Mouse (Mus musculus): Measurements from ENCODE around the gene Snapc2. TPM values are rescaled to one million over a fixed set of nuclear protein-coding genes. Genes with fewer than 3 reads are reported as not detected.

The Snapc2 gene
- total RNA-seq (2017), result 4.6 to 7.5 TPM (median 6.2 TPM) in 3 replicates

- ATAC-seq (replicated peaks; ENCODE audit: insufficient number of reproducible peaks, low FRiP score, low TSS enrichment, poor library complexity, severe bottlenecking), result peak; percentile 79
Measured at GRCm38 (mm10) chr8:4252934-4253841, at the start of gene Snapc2. Snapc2 (plus strand) TSS chr8:4253080.

DNA sequence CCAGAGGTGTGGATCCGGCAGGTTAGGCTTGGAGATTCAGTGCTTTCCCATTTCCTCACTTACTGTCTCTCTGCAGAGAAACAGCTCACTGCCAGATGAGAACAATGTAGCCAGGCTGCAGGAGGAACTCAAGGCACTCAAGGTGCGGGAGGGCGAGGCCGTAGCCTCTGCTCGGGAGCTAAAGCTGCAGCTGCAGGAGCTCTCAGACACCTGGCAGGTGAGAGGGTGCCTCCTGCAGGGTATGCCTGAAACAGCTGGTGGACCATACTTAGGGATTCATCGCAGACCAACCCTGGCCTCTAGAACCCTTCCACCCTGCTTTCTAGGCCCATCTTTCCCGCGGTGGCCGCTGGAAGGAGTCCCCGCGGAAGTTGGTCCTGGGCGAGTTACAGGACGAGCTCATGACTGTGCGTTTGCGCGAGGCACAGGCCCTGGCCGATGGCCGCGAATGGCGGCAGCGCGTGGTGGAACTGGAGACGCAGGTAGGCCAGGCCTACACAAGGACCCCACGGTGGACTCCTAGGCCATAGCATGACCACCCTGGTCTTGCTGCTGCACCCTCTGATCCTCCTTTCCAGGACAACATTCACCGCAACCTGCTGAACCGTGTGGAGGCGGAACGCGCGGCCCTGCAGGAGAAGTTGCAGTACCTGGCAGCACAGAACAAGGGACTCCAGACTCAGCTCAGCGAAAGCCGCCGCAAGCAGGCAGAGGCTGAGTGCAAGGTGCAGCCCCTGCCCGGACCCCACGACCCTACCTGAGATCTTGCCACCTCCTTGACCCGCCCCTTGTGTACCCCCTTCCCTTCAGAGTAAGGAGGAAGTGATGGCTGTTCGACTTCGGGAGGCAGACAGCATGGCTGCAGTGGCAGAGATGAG, 47.4 kb upstream of the Snapc2 start:
- ATAC-seq (replicated peaks; ENCODE audit: insufficient number of reproducible peaks, low FRiP score, low TSS enrichment, poor library complexity, severe bottlenecking), result no peak

- no peak for ATAC-seq (replicated peaks; ENCODE audit: insufficient number of reproducible peaks, low FRiP score, low TSS enrichment, poor library complexity, severe bottlenecking)
Measured at GRCm38 (mm10) chr8:4206182-4207015, 46.5 kb upstream of the Snapc2 start.

DNA sequence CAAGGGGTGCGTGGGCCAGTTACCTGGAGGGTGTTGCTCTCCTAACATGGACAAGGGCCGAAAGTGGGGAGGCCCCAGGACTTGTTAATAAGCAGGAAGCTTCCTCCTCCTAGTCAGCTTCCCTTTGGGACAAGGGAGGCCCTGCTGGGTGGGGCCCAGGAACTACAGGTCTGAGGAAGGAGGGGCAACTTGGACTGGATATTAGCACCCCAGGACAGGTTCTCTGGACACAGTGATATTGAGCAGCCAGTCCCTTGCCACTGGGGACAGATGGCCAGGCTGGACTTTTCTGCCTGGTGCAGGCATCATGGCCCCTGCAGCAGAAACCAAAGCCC, 45.9 kb upstream of the Snapc2 start:
- no peak for ATAC-seq (replicated peaks; ENCODE audit: insufficient number of reproducible peaks, low FRiP score, low TSS enrichment, poor library complexity, severe bottlenecking)

- no peak for ATAC-seq (replicated peaks; ENCODE audit: insufficient number of reproducible peaks, low FRiP score, low TSS enrichment, poor library complexity, severe bottlenecking)
Measured at GRCm38 (mm10) chr8:4211097-4211496, 41.8 kb upstream of the Snapc2 start.

GRCm38 (mm10) chr8:4212809-4213209, 40.1 kb upstream of the Snapc2 start:
- no peak for ATAC-seq (replicated peaks; ENCODE audit: insufficient number of reproducible peaks, low FRiP score, low TSS enrichment, poor library complexity, severe bottlenecking)

GRCm38 (mm10) chr8:4213210-4214005, 39.5 kb upstream of the Snapc2 start:
- ATAC-seq (replicated peaks; ENCODE audit: insufficient number of reproducible peaks, low FRiP score, low TSS enrichment, poor library complexity, severe bottlenecking), result peak; percentile 18; the same call in 1 of the 2 replicates

GRCm38 (mm10) chr8:4214006-4214980, 38.6 kb upstream of the Snapc2 start:
- ATAC-seq (replicated peaks; ENCODE audit: insufficient number of reproducible peaks, low FRiP score, low TSS enrichment, poor library complexity, severe bottlenecking), result peak; percentile 86

- no peak for ATAC-seq (replicated peaks; ENCODE audit: insufficient number of reproducible peaks, low FRiP score, low TSS enrichment, poor library complexity, severe bottlenecking)
Measured at GRCm38 (mm10) chr8:4216296-4216695, 36.6 kb upstream of the Snapc2 start.

GRCm38 (mm10) chr8:4216791-4217621, 35.9 kb upstream of the Snapc2 start, which contains the start of gene Prr36:
Prr36 (minus strand) TSS chr8:4217459.
- ATAC-seq (replicated peaks; ENCODE audit: insufficient number of reproducible peaks, low FRiP score, low TSS enrichment, poor library complexity, severe bottlenecking), result no peak

GRCm38 (mm10) chr8:4219617-4220016, 33.3 kb upstream of the Snapc2 start:
- no peak for ATAC-seq (replicated peaks; ENCODE audit: insufficient number of reproducible peaks, low FRiP score, low TSS enrichment, poor library complexity, severe bottlenecking)

DNA sequence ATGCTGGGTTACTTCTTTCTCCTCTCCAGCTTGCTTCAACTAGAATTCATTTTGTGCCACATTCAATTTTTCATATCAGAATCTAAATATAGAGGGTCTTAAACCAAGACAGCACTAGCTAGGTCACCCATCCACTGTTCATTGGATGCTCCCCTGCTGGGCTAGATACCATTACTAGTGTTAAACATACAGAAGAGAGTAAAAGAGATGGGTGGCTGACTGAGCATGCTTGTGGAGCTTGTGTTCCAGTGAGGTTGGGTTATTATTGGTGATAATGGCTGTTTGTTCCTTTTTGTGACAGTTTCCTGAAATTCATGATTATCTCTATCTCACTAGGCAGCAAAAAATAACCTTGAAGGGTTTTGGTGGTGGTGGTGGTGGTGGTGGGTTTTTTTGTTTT, 30.8 kb upstream of the Snapc2 start:
- no peak for ATAC-seq (replicated peaks; ENCODE audit: insufficient number of reproducible peaks, low FRiP score, low TSS enrichment, poor library complexity, severe bottlenecking)

DNA sequence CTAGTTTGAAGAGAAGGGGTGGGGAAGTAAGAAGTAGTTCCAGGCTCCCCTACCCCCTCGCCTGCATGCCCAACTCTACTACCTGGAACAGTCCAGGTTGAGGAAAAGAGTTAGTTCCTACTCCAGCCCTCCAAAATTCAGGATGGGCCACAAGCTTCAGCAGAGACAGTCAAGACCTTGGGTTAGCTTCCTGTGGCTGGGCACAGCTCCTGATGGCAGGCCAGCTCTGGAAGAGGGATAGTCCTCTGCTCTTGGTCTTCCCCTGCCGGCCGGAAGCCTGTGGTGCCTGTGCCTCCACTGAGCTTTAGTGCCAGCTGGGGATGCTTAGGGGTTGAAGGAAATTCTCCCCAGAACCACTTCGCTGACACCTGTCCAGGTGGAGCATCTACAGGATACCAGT, 26.6 kb upstream of the Snapc2 start:
- ATAC-seq (replicated peaks; ENCODE audit: insufficient number of reproducible peaks, low FRiP score, low TSS enrichment, poor library complexity, severe bottlenecking), result no peak

DNA sequence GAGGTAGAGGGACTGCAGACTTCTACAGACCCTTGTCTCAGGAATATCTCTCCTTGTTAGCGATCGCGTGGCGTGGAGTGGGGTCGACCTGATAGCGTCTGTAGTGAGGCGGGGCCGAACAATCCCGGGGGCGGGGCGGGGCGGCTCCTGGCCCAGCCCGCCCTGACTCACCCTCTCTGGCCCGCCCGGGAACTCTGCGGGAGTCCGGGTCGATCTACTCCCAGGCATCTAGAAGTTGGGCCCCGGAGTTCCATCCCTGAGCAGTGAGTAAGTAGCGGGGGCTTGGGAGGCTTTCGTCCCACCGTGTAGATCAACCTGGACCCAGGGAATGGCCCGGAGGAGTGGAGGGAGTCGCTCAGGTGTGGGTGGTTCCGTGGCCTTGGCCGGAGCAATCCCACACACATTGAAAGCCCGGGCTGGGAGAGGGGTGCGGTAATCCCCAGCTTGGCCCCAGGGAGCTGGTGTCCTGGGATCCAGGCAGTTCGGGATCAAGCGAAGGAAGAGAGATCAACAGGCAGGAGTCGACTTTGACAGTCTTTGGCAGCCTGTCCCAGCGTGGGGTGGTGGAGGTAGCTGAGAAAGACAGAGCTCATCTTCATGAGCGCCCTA, 26.0 kb upstream of the Snapc2 start, which contains the start of gene Lrrc8e:
TSS of gene Lrrc8e (plus strand) at position 89 of the 609 bp plus-strand sequence.
- no peak for ATAC-seq (replicated peaks; ENCODE audit: insufficient number of reproducible peaks, low FRiP score, low TSS enrichment, poor library complexity, severe bottlenecking)

DNA sequence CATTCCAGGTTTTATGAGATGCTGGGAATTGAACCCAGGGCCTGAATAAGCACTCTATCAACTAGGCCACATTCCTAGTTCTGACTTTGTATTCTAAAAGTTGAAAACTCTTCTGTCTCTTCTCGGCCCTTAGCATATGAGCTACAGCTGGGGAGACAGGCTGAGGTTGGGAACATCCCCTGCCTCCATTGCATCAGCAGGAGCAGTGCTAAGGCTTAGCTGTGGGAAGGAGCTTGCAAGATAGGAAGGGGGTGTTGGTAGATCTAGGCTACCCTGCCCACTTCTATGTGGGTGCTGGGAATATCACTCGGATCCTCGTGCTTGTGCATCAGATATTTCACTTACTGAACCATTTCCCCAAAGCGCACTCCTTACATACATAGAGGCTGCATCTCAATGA, 25.0 kb upstream of the Snapc2 start:
- ATAC-seq (replicated peaks; ENCODE audit: insufficient number of reproducible peaks, low FRiP score, low TSS enrichment, poor library complexity, severe bottlenecking), result no peak

GRCm38 (mm10) chr8:4229784-4230183, 23.1 kb upstream of the Snapc2 start:
- ATAC-seq (replicated peaks; ENCODE audit: insufficient number of reproducible peaks, low FRiP score, low TSS enrichment, poor library complexity, severe bottlenecking), result no peak
